ENCODE assay signal across 8 mouse cellular contexts in genomic region chr7:109704016-109704377, GRCm38 (mm10). TPM values are rescaled to one million over a fixed set of nuclear protein-coding genes. Genes with fewer than 3 reads are reported as not detected.
DNase-seq lines count a peak whose midpoint lies in the region; ATAC-seq and TF ChIP-seq lines count a peak whose summit lies in the region.

No protein-coding gene starts in this region.

- WGBS in heart, embryonic 16.5 days, result 4% methylated on average over 17 of the region's 17 CpGs
- 2% methylated on average over 17 of the region's 17 CpGs for WGBS in bone marrow, adult 2 months
- WGBS in hindbrain, embryonic 16.5 days, result under 1% methylated on average over 17 of the region's 17 CpGs
- 1% methylated on average over 17 of the region's 17 CpGs for WGBS in midbrain, embryonic 15.5 days

- no peak for DNase-seq in heart, adult 18-20 months
- no peak for DNase-seq in right cerebral cortex, postnatal 14 days
- no peak for DNase-seq in layer of hippocampus, adult 9-11 months
- DNase-seq in layer of hippocampus, postnatal 25 days (ENCODE audit: extremely low spot score in 1 of 2, low spot score in 1 of 2), result no peak

- H3K4me2 ChIP-seq in heart, embryonic 16.5 days (ENCODE audit: low read depth, low read length), result peak overlapping the region; percentile 95
- peak overlapping the region; percentile 89 for H3K4me2 ChIP-seq in hindbrain, embryonic 16.5 days (ENCODE audit: low read length)
- H3K4me2 ChIP-seq in midbrain, embryonic 15.5 days, result peak overlapping the region; percentile 83

- peaks cover 3% of the 10 kb centered on the region; the same call in 1 of the 2 replicates for H3K36me3 ChIP-seq in heart, embryonic 16.5 days (ENCODE audit: control insufficient read depth, insufficient read depth)
- 0 out of 2 replicates have a peak, but pooled peaks cover 2% of the 10 kb centered on the region for H3K36me3 ChIP-seq in hindbrain, embryonic 16.5 days (ENCODE audit: control insufficient read depth, insufficient read depth, low read length)
- no peaks in the 10 kb centered on the region for H3K36me3 ChIP-seq in midbrain, embryonic 15.5 days (replicated peaks)

- no peaks in the 10 kb centered on the region for H3K9me3 ChIP-seq in heart, embryonic 16.5 days (replicated peaks; ENCODE audit: control insufficient read depth, low read length)
- H3K9me3 ChIP-seq in hindbrain, embryonic 16.5 days (ENCODE audit: control insufficient read depth, low read length), result no peaks in the 10 kb centered on the region
- H3K9me3 ChIP-seq in midbrain, embryonic 15.5 days, result no peaks in the 10 kb centered on the region

- H3K4me1 ChIP-seq in heart, embryonic 16.5 days (ENCODE audit: control insufficient read depth, insufficient read depth, low read length), result peaks cover 30% of the 10 kb centered on the region
- H3K4me1 ChIP-seq in bone marrow, adult 2 months (ENCODE audit: control insufficient read depth, insufficient read depth, low read length), result peaks cover 3% of the 10 kb centered on the region
- H3K4me1 ChIP-seq in hindbrain, embryonic 16.5 days (ENCODE audit: control insufficient read depth, insufficient read depth, low read depth, low read length), result no peaks in the 10 kb centered on the region
- peaks cover 10% of the 10 kb centered on the region for H3K4me1 ChIP-seq in midbrain, embryonic 15.5 days

- H3K4me3 ChIP-seq in heart, embryonic 16.5 days (ENCODE audit: low read length), result peak overlapping the region; percentile 87
- peak overlapping the region; percentile 76 for H3K4me3 ChIP-seq in bone marrow, adult 2 months (replicated peaks; ENCODE audit: control insufficient read depth, low read depth, low read length)
- H3K4me3 ChIP-seq in hindbrain, embryonic 16.5 days (ENCODE audit: low read length), result peak overlapping the region; percentile 75
- H3K4me3 ChIP-seq in midbrain, embryonic 15.5 days, result peak overlapping the region; percentile 72

- TF ChIP-seq POLR2A in bone marrow, adult 2 months (IDR thresholded peaks at IDR 0.05; ENCODE audit: borderline replicate concordance, control insufficient read depth, low read depth, low read length), result no peak

- H3K27me3 ChIP-seq in heart, embryonic 16.5 days (ENCODE audit: control insufficient read depth, insufficient read depth, low read length), result no peaks in the 10 kb centered on the region
- H3K27me3 ChIP-seq in hindbrain, embryonic 16.5 days (replicated peaks; ENCODE audit: control insufficient read depth, insufficient read depth, low read length), result no peaks in the 10 kb centered on the region
- no peaks in the 10 kb centered on the region for H3K27me3 ChIP-seq in midbrain, embryonic 15.5 days (replicated peaks)

- no peak for ATAC-seq in heart, embryonic 16.5 days (replicated peaks; ENCODE audit: extremely low read depth, insufficient read depth, low FRiP score)
- ATAC-seq in hindbrain, embryonic 16.5 days, result no peak
- no peak for ATAC-seq in midbrain, embryonic 15.5 days (replicated peaks)

- TF ChIP-seq CTCF in bone marrow, adult 2 months (IDR thresholded peaks at IDR 0.05; ENCODE audit: control insufficient read depth, insufficient read depth, low read length), result no peak

- peak overlapping the region; percentile 77 for H3K27ac ChIP-seq in heart, embryonic 16.5 days (ENCODE audit: low read length)
- H3K27ac ChIP-seq in bone marrow, adult 2 months (ENCODE audit: control insufficient read depth, insufficient read depth, low read depth, low read length, poor library complexity), result peak overlapping the region; percentile 9
- peak overlapping the region; percentile 76 for H3K27ac ChIP-seq in hindbrain, embryonic 16.5 days (ENCODE audit: low read depth, low read length)
- peak overlapping the region; percentile 72 for H3K27ac ChIP-seq in midbrain, embryonic 15.5 days

- peak overlapping the region; percentile 90 for H3K9ac ChIP-seq in heart, embryonic 16.5 days (ENCODE audit: low read length)
- H3K9ac ChIP-seq in hindbrain, embryonic 16.5 days (ENCODE audit: low read depth, low read length), result peak overlapping the region; percentile 80
- H3K9ac ChIP-seq in midbrain, embryonic 15.5 days, result peak overlapping the region; percentile 60

RNA-seq across cellular contexts. Expression of gene Akip1, which starts 0.5 kb away (rescaled TPM):
- 32.7 and 36.0 TPM in 2 replicates for polyA plus RNA-seq in heart, embryonic 16.5 days (2015; fragmentation: Nextera tagmentation; extraction: Ambion mirVana)
- total RNA-seq in heart, adult 18-20 months (2021), result 10 to 100 TPM; 13.5 to 14.7 TPM
- polyA plus RNA-seq in bone marrow, adult 2 months (2011; ENCODE audit: insufficient read depth, insufficient read length, low replicate concordance, missing spikeins), result 22.7 and 23.1 TPM in 2 replicates
- polyA plus RNA-seq in hindbrain, embryonic 16.5 days (2015; fragmentation: Nextera tagmentation; extraction: Ambion mirVana), result 16.7 and 17.7 TPM in 2 replicates
- polyA plus RNA-seq in midbrain, embryonic 15.5 days (2015; fragmentation: Nextera tagmentation; extraction: Ambion mirVana), result 13.1 and 16.1 TPM in 2 replicates
- 1 to 10 TPM; 4.1 to 7.2 TPM for total RNA-seq in layer of hippocampus, postnatal 25 days (2021)

RNA-seq across cellular contexts. Expression of gene St5, which starts 0.6 kb away (rescaled TPM):
- 41.4 and 43.2 TPM in 2 replicates for polyA plus RNA-seq in heart, embryonic 16.5 days (2015; fragmentation: Nextera tagmentation; extraction: Ambion mirVana)
- total RNA-seq in heart, adult 18-20 months (2021), result 10 to 100 TPM; 19.3 to 27.9 TPM
- polyA plus RNA-seq in bone marrow, adult 2 months (2011; ENCODE audit: insufficient read depth, insufficient read length, low replicate concordance, missing spikeins), result 29.9 and 46.2 TPM in 2 replicates
- polyA plus RNA-seq in hindbrain, embryonic 16.5 days (2015; fragmentation: Nextera tagmentation; extraction: Ambion mirVana), result 21.3 and 27.5 TPM in 2 replicates
- 19.4 and 19.7 TPM in 2 replicates for polyA plus RNA-seq in midbrain, embryonic 15.5 days (2015; fragmentation: Nextera tagmentation; extraction: Ambion mirVana)
- total RNA-seq in layer of hippocampus, postnatal 25 days (2021), result 10 to 100 TPM; 35.3 to 41.7 TPM

RNA-seq across cellular contexts. Expression of gene BC051019, which starts 19.7 kb away (rescaled TPM):
- 1.00 and 1.5 TPM in 2 replicates for polyA plus RNA-seq in heart, embryonic 16.5 days (2015; fragmentation: Nextera tagmentation; extraction: Ambion mirVana)
- under 1 TPM in 1 of 2 experiments, not detected in 1; 0.64 TPM for total RNA-seq in heart, adult 18-20 months (2021)
- not detected in 2 replicates for polyA plus RNA-seq in bone marrow, adult 2 months (2011; ENCODE audit: insufficient read depth, insufficient read length, low replicate concordance, missing spikeins)
- polyA plus RNA-seq in hindbrain, embryonic 16.5 days (2015; fragmentation: Nextera tagmentation; extraction: Ambion mirVana), result 0.28 and 0.31 TPM in 2 replicates
- polyA plus RNA-seq in midbrain, embryonic 15.5 days (2015; fragmentation: Nextera tagmentation; extraction: Ambion mirVana), result 0.20 and 0.23 TPM in 2 replicates
- not detected for total RNA-seq in layer of hippocampus, postnatal 25 days (2021)

RNA-seq across cellular contexts. Expression of gene Ascl3, which starts 27.5 kb away (rescaled TPM):
- 0.22 TPM in 1 of 2 replicates, not detected in the other for polyA plus RNA-seq in heart, embryonic 16.5 days (2015; fragmentation: Nextera tagmentation; extraction: Ambion mirVana)
- total RNA-seq in heart, adult 18-20 months (2021), result not detected
- polyA plus RNA-seq in bone marrow, adult 2 months (2011; ENCODE audit: insufficient read depth, insufficient read length, low replicate concordance, missing spikeins), result not detected in 2 replicates
- 0.47 and 0.54 TPM in 2 replicates for polyA plus RNA-seq in hindbrain, embryonic 16.5 days (2015; fragmentation: Nextera tagmentation; extraction: Ambion mirVana)
- polyA plus RNA-seq in midbrain, embryonic 15.5 days (2015; fragmentation: Nextera tagmentation; extraction: Ambion mirVana), result 0.26 and 0.34 TPM in 2 replicates
- total RNA-seq in layer of hippocampus, postnatal 25 days (2021), result not detected

RNA-seq across cellular contexts. Expression of gene Tmem9b, which starts 48.7 kb away (rescaled TPM):
- polyA plus RNA-seq in heart, embryonic 16.5 days (2015; fragmentation: Nextera tagmentation; extraction: Ambion mirVana), result 60.6 and 61.6 TPM in 2 replicates
- total RNA-seq in heart, adult 18-20 months (2021), result 10 to 100 TPM; 29.2 to 31.1 TPM
- polyA plus RNA-seq in bone marrow, adult 2 months (2011; ENCODE audit: insufficient read depth, insufficient read length, low replicate concordance, missing spikeins), result 20.4 and 22.5 TPM in 2 replicates
- polyA plus RNA-seq in hindbrain, embryonic 16.5 days (2015; fragmentation: Nextera tagmentation; extraction: Ambion mirVana), result 138 and 147 TPM in 2 replicates
- 116 and 121 TPM in 2 replicates for polyA plus RNA-seq in midbrain, embryonic 15.5 days (2015; fragmentation: Nextera tagmentation; extraction: Ambion mirVana)
- 100 to 1,000 TPM; 100 to 109 TPM for total RNA-seq in layer of hippocampus, postnatal 25 days (2021)

Comparison
In these comparisons a context has a peak if more than half of its experiments do, and no peak if none do; other contexts are left out.
1. H3K27ac ChIP-seq: peak in every context shown above with its lines; median percentile 77 in heart, embryonic 16.5 days; 76 in hindbrain, embryonic 16.5 days; 72 in midbrain, embryonic 15.5 days; 9 in bone marrow, adult 2 months.